Mouse (Mus musculus): ENCODE data around the gene Ccnk.

DNA sequence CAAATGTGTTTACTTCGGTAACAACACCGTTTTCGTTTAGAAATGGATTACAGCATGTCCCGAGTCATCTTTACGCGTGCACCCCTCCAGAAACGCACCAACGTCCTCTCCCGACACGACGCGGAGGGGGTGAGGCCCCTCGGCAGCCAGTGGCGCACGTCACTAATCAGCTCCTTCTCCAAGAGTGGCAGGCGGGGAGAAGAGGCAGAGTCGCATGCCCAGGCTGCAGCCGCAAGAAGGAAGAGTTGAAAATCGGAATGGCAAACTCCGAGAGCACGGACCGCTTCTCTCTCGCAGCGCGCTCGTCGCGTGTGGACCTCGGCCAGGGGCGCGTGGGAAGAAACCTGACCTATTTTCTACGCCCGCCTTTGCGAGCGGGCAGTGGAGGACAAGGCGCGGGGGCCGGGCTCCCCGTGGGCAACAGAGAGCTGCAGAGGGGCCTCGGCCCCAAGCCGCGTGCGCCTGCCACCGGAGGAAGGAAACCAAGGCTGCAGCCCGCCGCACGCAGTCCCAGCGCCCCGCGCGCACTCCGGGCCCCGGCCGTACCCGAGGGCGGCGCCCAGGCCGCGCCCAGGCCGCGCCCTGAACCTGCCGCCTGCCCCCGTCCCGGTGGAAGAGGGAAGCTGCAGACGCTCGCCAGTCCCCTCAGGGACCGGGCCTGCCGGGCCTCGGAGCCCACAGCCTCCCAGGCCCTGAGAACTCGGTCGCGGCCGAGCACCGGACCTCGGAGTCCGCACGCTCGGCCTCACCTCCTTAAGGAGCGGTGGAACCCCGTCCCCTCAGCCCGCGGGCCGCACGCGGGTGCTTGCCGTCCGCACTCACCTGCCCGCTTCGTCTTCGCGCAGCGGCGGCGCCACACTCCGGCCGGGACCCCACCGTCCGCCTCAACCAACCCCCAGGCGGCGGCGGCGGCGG is 791 bp upstream of the Ccnk start:
- peak; percentile 55 for TF ChIP-seq POLR2A (IDR thresholded peaks at IDR 0.05; ENCODE audit: insufficient read length, low read depth)
- no peak for TF ChIP-seq USF1 (IDR thresholded peaks at IDR 0.05; ENCODE audit: low read depth)
- no peak for TF ChIP-seq E2F4 (IDR thresholded peaks at IDR 0.05; ENCODE audit: insufficient read depth)
- no peak for TF ChIP-seq MAX (IDR thresholded peaks at IDR 0.05; ENCODE audit: low read depth)
- no peak for TF ChIP-seq MYOG (IDR thresholded peaks at IDR 0.05; ENCODE audit: control insufficient read depth in 1 of 3, insufficient read depth in 1 of 3, insufficient read length in 2 of 3, low read depth in 2 of 3)
- no peak for TF ChIP-seq TCF12 (IDR thresholded peaks at IDR 0.05; ENCODE audit: insufficient read depth, poor library complexity, severe bottlenecking)
- peak in 1 of 3 experiments; percentile 2 for TF ChIP-seq MYOD1 (IDR thresholded peaks at IDR 0.05; ENCODE audit: control insufficient read depth in 1 of 3, insufficient read length in 2 of 3, low read depth in 2 of 3)
- TF ChIP-seq SRF (IDR thresholded peaks at IDR 0.05; ENCODE audit: control insufficient read depth, insufficient read length, low read depth), result no peak

All from myocyte (in vitro differentiated cells).